Mouse (Mus musculus) liver, embryonic 14.5 days (tissue): ENCODE data around the gene Insyn1.

Experiments used
- CTCF ChIP-seq: IDR thresholded peaks from 2 replicates; pipeline ENCODE4 v1.5.1; 2016; ENCODE audit warnings: antibody characterized with exemption, low read depth, control low read depth
- EP300 ChIP-seq: IDR thresholded peaks from 2 replicates; pipeline ENCODE4 v1.6.1; 2016; ENCODE audit warnings: antibody characterized with exemption, low read depth

GRCm38 (mm10) chr9:58457481-58457955 is 30.9 kb upstream of the Insyn1 start:
- no peak for TF ChIP-seq CTCF
- TF ChIP-seq EP300 = no peak
